Mouse (Mus musculus) intestine, embryonic 15.5 days (tissue): ENCODE results near the gene Cbx7. TPM values are rescaled to one million over a fixed set of nuclear protein-coding genes. Genes with fewer than 3 reads are reported as not detected.

Experiments
- ATAC-seq: fragments of 200-750 bp; cut with Nextera tagmentation; 2 replicates; pipeline ENCODE4 v1.8.0; 2017; ENCODE audit warnings: moderate TSS enrichment, moderate library complexity
- H3K27ac ChIP-seq: fragments of 300-500 bp; sonication (generic); 2 replicates; pipeline ENCODE4 v1.5.1; 2015; ENCODE audit warnings: mild to moderate bottlenecking, inconsistent platforms
- H3K27me3 ChIP-seq: fragments of 300-500 bp; sonication (generic); replicated peaks from 2 replicates; pipeline ENCODE4 v1.6.1; 2015; ENCODE audit warnings: inconsistent platforms
- H3K36me3 ChIP-seq: fragments of 300-500 bp; sonication (generic); 2 replicates; pipeline ENCODE4 v1.6.1; 2015; ENCODE audit warnings: inconsistent platforms
- H3K4me1 ChIP-seq: fragments of 300-500 bp; sonication (generic); replicated peaks from 2 replicates; pipeline ENCODE4 v1.6.1; 2015; ENCODE audit warnings: inconsistent platforms
- H3K4me2 ChIP-seq: fragments of 300-500 bp; sonication (generic); replicated peaks from 2 replicates; pipeline ENCODE4 v1.6.1; 2015; ENCODE audit warnings: mild to moderate bottlenecking, inconsistent platforms
- H3K4me3 ChIP-seq: fragments of 300-500 bp; sonication (generic); replicated peaks from 2 replicates; pipeline ENCODE4 v1.5.1; 2015; ENCODE audit warnings: inconsistent platforms
- H3K9ac ChIP-seq: fragments of 300-500 bp; sonication (generic); 2 replicates; pipeline ENCODE4 v1.6.1; 2015; ENCODE audit warnings: inconsistent platforms
- H3K9me3 ChIP-seq: fragments of 300-500 bp; sonication (generic); 2 replicates; pipeline ENCODE4 v1.6.1; 2016; ENCODE audit warnings: inconsistent platforms
- WGBS: fragments of 180-500 bp; shearing (Covaris S2); methylation state at CpG from one replicate; pipeline ENCODE4 v1.1.7; 2015; 5-methylcytosine and 5-hydroxymethylcytosine counted together
- polyA plus RNA-seq: library from polyadenylated mRNA; unstranded; fragments of >200 nt; fragmentation: Nextera tagmentation; extraction: Ambion mirVana; gene quantifications from 2 replicates; pipeline ENCODE4 v1.2.1, GENCODE M21; 2015

Cbx7 gene
- polyA plus RNA-seq, 1 experiment from 2014 or later = 4.6 TPM

GRCm38 (mm10) chr15:80011778-80012526 is 41.0 kb upstream of the Cbx7 start:
- ATAC-seq = peak; percentile 11
- H3K4me1 ChIP-seq = peaks cover 45% of the 10 kb centered on the region
- H3K36me3 ChIP-seq = no peaks in the 10 kb centered on the region
- peak overlapping the region; percentile 79 for H3K9ac ChIP-seq
- H3K9me3 ChIP-seq = no peaks in the 10 kb centered on the region
- H3K27ac ChIP-seq = peak overlapping the region; percentile 93
- peak overlapping the region; percentile 92 for H3K4me2 ChIP-seq
- WGBS = 1% methylated on average over 56 of the region's 56 CpGs
- H3K27me3 ChIP-seq = peaks cover 50% of the 10 kb centered on the region
- peak overlapping the region; percentile 68 for H3K4me3 ChIP-seq

- H3K4me2 ChIP-seq = peak overlapping the region; percentile 92
- H3K36me3 ChIP-seq = no peaks in the 10 kb centered on the region
- H3K4me1 ChIP-seq = peaks cover 46% of the 10 kb centered on the region
- H3K9ac ChIP-seq = 0 out of 2 replicates have a peak overlapping the region, but pooled peaks have one; percentile 79
- ATAC-seq = no peak
- WGBS = 38% methylated on average over 6 of the region's 6 CpGs
- H3K27ac ChIP-seq = 0 out of 2 replicates have a peak overlapping the region, but pooled peaks have one; percentile 13
- H3K27me3 ChIP-seq = peaks cover 49% of the 10 kb centered on the region
- no peaks in the 10 kb centered on the region for H3K9me3 ChIP-seq
- H3K4me3 ChIP-seq = peak overlapping the region; percentile 68
Observed at GRCm38 (mm10) chr15:80011194-80011593, 40.3 kb upstream of the Cbx7 start.

GRCm38 (mm10) chr15:80010182-80010558 is 39.3 kb upstream of the Cbx7 start:
- WGBS = 36% methylated on average over 7 of the region's 7 CpGs
- peak overlapping the region; percentile 27 for H3K4me2 ChIP-seq

GRCm38 (mm10) chr15:80009421-80010181 is 38.7 kb upstream of the Cbx7 start:
- Histone ChIP-seq H3K4me1 (peaks cover 55% of the 10 kb centered on the region), H3K27ac (no peak overlapping the region), H3K9me3 (no peaks in the 10 kb centered on the region), H3K36me3 (no peaks in the 10 kb centered on the region), H3K4me3 (no peak overlapping the region), H3K9ac (no peak overlapping the region), H3K4me2 (no peak overlapping the region), H3K27me3 (peaks cover 33% of the 10 kb centered on the region)
- ATAC-seq = no peak
- WGBS = 45% methylated on average over 12 of the region's 12 CpGs

More at GRCm38 (mm10) chr15:80010182-80010558, 39.3 kb upstream of the Cbx7 start:
- Histone ChIP-seq H3K9me3 (no peaks in the 10 kb centered on the region), H3K27me3 (peaks cover 39% of the 10 kb centered on the region), H3K4me1 (peaks cover 54% of the 10 kb centered on the region), H3K27ac (no peak overlapping the region), H3K9ac (no peak overlapping the region), H3K36me3 (no peaks in the 10 kb centered on the region), H3K4me3 (no peak overlapping the region)
- no peak for ATAC-seq

- no peaks in the 10 kb centered on the region for H3K36me3 ChIP-seq
- no peak overlapping the region for H3K4me2 ChIP-seq
- 90% methylated on average over 6 of the region's 6 CpGs for WGBS
- H3K27ac ChIP-seq = no peak overlapping the region
- peaks cover 23% of the 10 kb centered on the region for H3K27me3 ChIP-seq
- no peak for ATAC-seq
- peaks cover 44% of the 10 kb centered on the region for H3K4me1 ChIP-seq
- H3K9me3 ChIP-seq = no peaks in the 10 kb centered on the region
- no peak overlapping the region for H3K4me3 ChIP-seq
- no peak overlapping the region for H3K9ac ChIP-seq
Observed at GRCm38 (mm10) chr15:80008461-80008860, 37.5 kb upstream of the Cbx7 start.

- no peaks in the 10 kb centered on the region for H3K36me3 ChIP-seq
- ATAC-seq = no peak
- H3K4me3 ChIP-seq = no peak overlapping the region
- H3K4me2 ChIP-seq = no peak overlapping the region
- peaks cover 24% of the 10 kb centered on the region for H3K4me1 ChIP-seq
- no peak overlapping the region; the same call in 1 of the 2 replicates for H3K9ac ChIP-seq
- H3K9me3 ChIP-seq = no peaks in the 10 kb centered on the region
- peak overlapping the region; percentile 36; the same call in 1 of the 2 replicates for H3K27ac ChIP-seq
- H3K27me3 ChIP-seq = peaks cover 3% of the 10 kb centered on the region; the same call in 1 of the 2 replicates
- WGBS = 54% methylated on average over 7 of the region's 7 CpGs
Observed at GRCm38 (mm10) chr15:80006156-80006555, 35.2 kb upstream of the Cbx7 start.

GRCm38 (mm10) chr15:80005436-80005835 is 34.5 kb upstream of the Cbx7 start:
- peak overlapping the region; percentile 36 for H3K27ac ChIP-seq
- no peak overlapping the region for H3K4me3 ChIP-seq
- no peaks in the 10 kb centered on the region for H3K27me3 ChIP-seq
- ATAC-seq = peak; percentile 19; the same call in 1 of the 2 replicates
- H3K9me3 ChIP-seq = no peaks in the 10 kb centered on the region
- H3K9ac ChIP-seq = no peak overlapping the region
- WGBS = 72% methylated on average over 10 of the region's 10 CpGs
- no peaks in the 10 kb centered on the region for H3K36me3 ChIP-seq
- H3K4me1 ChIP-seq = peaks cover 21% of the 10 kb centered on the region; the same call in 1 of the 2 replicates
- H3K4me2 ChIP-seq = 0 out of 2 replicates have a peak overlapping the region, but pooled peaks have one; percentile 3

- ATAC-seq = 0 out of 2 replicates have a peak, but pooled peaks have one; percentile 29
- no peaks in the 10 kb centered on the region for H3K36me3 ChIP-seq
- no peak overlapping the region for H3K9ac ChIP-seq
- no peaks in the 10 kb centered on the region for H3K27me3 ChIP-seq
- H3K27ac ChIP-seq = peak overlapping the region; percentile 34
- peaks cover 18% of the 10 kb centered on the region; the same call in 1 of the 2 replicates for H3K4me1 ChIP-seq
- no peaks in the 10 kb centered on the region for H3K9me3 ChIP-seq
- no peak overlapping the region for H3K4me3 ChIP-seq
- 44% methylated on average over 14 of the region's 14 CpGs for WGBS
- H3K4me2 ChIP-seq = no peak overlapping the region
Observed at GRCm38 (mm10) chr15:80004644-80005340, 33.9 kb upstream of the Cbx7 start.

- Histone ChIP-seq H3K4me2 (no peak overlapping the region), H3K36me3 (no peaks in the 10 kb centered on the region)
- WGBS = 66% methylated on average over 2 of the region's 2 CpGs
Observed at GRCm38 (mm10) chr15:80003581-80003980, 32.7 kb upstream of the Cbx7 start.

GRCm38 (mm10) chr15:80001601-80002000 is 30.7 kb upstream of the Cbx7 start:
- 0 out of 2 replicates have a peak, but pooled peaks cover 4% of the 10 kb centered on the region for H3K36me3 ChIP-seq

More at GRCm38 (mm10) chr15:80003581-80003980, 32.7 kb upstream of the Cbx7 start:
- H3K9ac ChIP-seq = no peak overlapping the region
- H3K27me3 ChIP-seq = no peaks in the 10 kb centered on the region
- H3K27ac ChIP-seq = no peak overlapping the region; the same call in 1 of the 2 replicates
- peaks cover 14% of the 10 kb centered on the region; the same call in 1 of the 2 replicates for H3K4me1 ChIP-seq
- H3K9me3 ChIP-seq = no peaks in the 10 kb centered on the region
- no peak overlapping the region for H3K4me3 ChIP-seq
- no peak for ATAC-seq

GRCm38 (mm10) chr15:80000694-80001093 is 29.8 kb upstream of the Cbx7 start:
- H3K27ac ChIP-seq = no peak overlapping the region
- H3K27me3 ChIP-seq = no peaks in the 10 kb centered on the region
- no peak overlapping the region for H3K4me2 ChIP-seq
- peaks cover 9% of the 10 kb centered on the region; the same call in 1 of the 2 replicates for H3K4me1 ChIP-seq
- H3K4me3 ChIP-seq = no peak overlapping the region
- 0 out of 2 replicates have a peak, but pooled peaks cover 4% of the 10 kb centered on the region for H3K36me3 ChIP-seq
- no peaks in the 10 kb centered on the region for H3K9me3 ChIP-seq
- 44% methylated on average over 8 of the region's 8 CpGs for WGBS
- no peak for ATAC-seq
- H3K9ac ChIP-seq = no peak overlapping the region

More at GRCm38 (mm10) chr15:80001601-80002000, 30.7 kb upstream of the Cbx7 start:
- no peak overlapping the region for H3K9ac ChIP-seq
- peaks cover 14% of the 10 kb centered on the region; the same call in 1 of the 2 replicates for H3K4me1 ChIP-seq
- 88% methylated on average over 23 of the region's 23 CpGs for WGBS
- no peaks in the 10 kb centered on the region for H3K27me3 ChIP-seq
- no peak overlapping the region for H3K27ac ChIP-seq
- no peak for ATAC-seq
- H3K4me2 ChIP-seq = no peak overlapping the region
- H3K4me3 ChIP-seq = no peak overlapping the region
- no peaks in the 10 kb centered on the region for H3K9me3 ChIP-seq
